Mouse (Mus musculus) Patski (cell line): Measurements from ENCODE around the gene Zfp287. TPM values are rescaled to one million over a fixed set of nuclear protein-coding genes. Genes with fewer than 3 reads are reported as not detected.

Experiments
- ATAC-seq: fragments of 100-300 bp; one replicate; pipeline ENCODE4 v1.8.0; 2021
- CTCF ChIA-PET: fragments of 350-600 bp; sonication (Branson Sonifier 250); formaldehyde crosslinking; loops from one replicate; lab custom pipeline; 2022; ENCODE audit warnings: inconsistent platforms; lab: Charles Lee
- POLR2A ChIA-PET: fragments of 350-600 bp; sonication (Branson Sonifier 250); formaldehyde crosslinking; loops from one replicate; lab custom pipeline; 2022; ENCODE audit warnings: antibody characterized with exemption, inconsistent platforms; lab: Charles Lee
- DNase-seq: peaks from one replicate; pipeline ENCODE4 v3.0.0-alpha.2; 2011; ENCODE audit warnings: low read depth, low spot score
- H3K27me3 ChIP-seq: fragments of 371-371 bp; one replicate; pipeline ENCODE4 v1.5.1; 2021
- CTCF ChIP-seq: fragments of 100-300 bp; IDR thresholded peaks from one replicate; pipeline ENCODE4 v1.5.1; 2021
- in situ Hi-C: fragments of 300-500 bp; cut with MboI; formaldehyde crosslinking; loops from 3 replicates; pipeline ENCODE4 v1.11.1; 2018; ENCODE audit warnings: low pct_unique_long_range_greater_than_20kb, mixed read lengths
- polyA plus RNA-seq: library from polyadenylated mRNA; unstranded; gene quantifications from one replicate; pipeline ENCODE4 v1.2.3, GENCODE M21; 2021

Zfp287 gene
- polyA plus RNA-seq, 1 experiment from 2014 or later, result 5.5 TPM

GRCm38 (mm10) chr11:62706141-62706540 is 25.6 kb downstream of the Zfp287 start:
- ChIA-PET CTCF (interaction anchor here (1.1 to 1.5 kb wide), 2 partner anchors 10 to 13 kb away, joined by 3 to 4 read pairs; no protein-coding TSS in a partner anchor), POLR2A (no interaction called here)
- in situ Hi-C loops, result no loop called here

GRCm38 (mm10) chr11:62701218-62701617 is 30.5 kb downstream of the Zfp287 start:
- no peaks in the 10 kb centered on the region for H3K27me3 ChIP-seq
- POLR2A ChIA-PET, result no interaction called here
- DNase-seq, result no peak
- in situ Hi-C loops, result no loop called here
- TF ChIP-seq CTCF, result no peak
- CTCF ChIA-PET, result interaction anchor here (1.5 to 1.9 kb wide), 2 partner anchors 8 to 87 kb away, joined by 5 to 6 read pairs; no protein-coding TSS in a partner anchor
- no peak for ATAC-seq

More at GRCm38 (mm10) chr11:62706141-62706540, 25.6 kb downstream of the Zfp287 start:
- ATAC-seq (no peak), DNase-seq (no peak)
- TF ChIP-seq CTCF, result no peak
- no peaks in the 10 kb centered on the region for H3K27me3 ChIP-seq

GRCm38 (mm10) chr11:62699749-62700148 is 32.0 kb downstream of the Zfp287 start:
- no peaks in the 10 kb centered on the region for H3K27me3 ChIP-seq
- no peak for ATAC-seq
- in situ Hi-C loops, result no loop called here
- no peak for DNase-seq
- TF ChIP-seq CTCF, result no peak
- ChIA-PET CTCF (no interaction called here), POLR2A (no interaction called here)

- DNase-seq (no peak), ATAC-seq (no peak)
- in situ Hi-C loops, result no loop called here
- no peaks in the 10 kb centered on the region for H3K27me3 ChIP-seq
- ChIA-PET POLR2A (no interaction called here), CTCF (no interaction called here)
- TF ChIP-seq CTCF, result peak; percentile 40
Measured at GRCm38 (mm10) chr11:62695126-62695525, 36.6 kb downstream of the Zfp287 start.

GRCm38 (mm10) chr11:62693299-62694184 is 38.2 kb downstream of the Zfp287 start:
- ChIA-PET CTCF (interaction anchor here (0.6 to 1.4 kb wide), 11 partner anchors 8 to 90 kb away, joined by 3 to 7 read pairs (median 4); partner anchors contain the start of gene Zfp287), POLR2A (no interaction called here)
- in situ Hi-C loops, result no loop called here
- peak; percentile 79 for TF ChIP-seq CTCF
- H3K27me3 ChIP-seq, result peaks cover under 1% of the 10 kb centered on the region
- DNase-seq (no peak), ATAC-seq (peak; percentile 71)

GRCm38 (mm10) chr11:62691592-62691991 is 40.1 kb downstream of the Zfp287 start:
- no peak for DNase-seq
- TF ChIP-seq CTCF, result no peak
- H3K27me3 ChIP-seq, result peaks cover 7% of the 10 kb centered on the region
- ChIA-PET CTCF (no interaction called here), POLR2A (no interaction called here)
- in situ Hi-C loops, result no loop called here
- ATAC-seq, result no peak

GRCm38 (mm10) chr11:62679954-62680353 is 51.8 kb downstream of the Zfp287 start:
- POLR2A ChIA-PET, result no interaction called here
- no peak for TF ChIP-seq CTCF
- H3K27me3 ChIP-seq, result no peaks in the 10 kb centered on the region
- no peak for ATAC-seq
- CTCF ChIA-PET, result interaction anchor here (0.7 kb wide), 1 partner anchor 1581 kb away, joined by 3 read pairs; no protein-coding TSS in a partner anchor
- DNase-seq, result no peak
- in situ Hi-C loops, result loop anchor here (5.0 kb wide), 1 partner anchor 68 kb away; no protein-coding TSS in a partner anchor

GRCm38 (mm10) chr11:62678778-62679354 is 52.8 kb downstream of the Zfp287 start:
- in situ Hi-C loops, result loop anchor here (5.0 kb wide), 1 partner anchor 67 kb away; no protein-coding TSS in a partner anchor
- H3K27me3 ChIP-seq, result no peaks in the 10 kb centered on the region
- ATAC-seq (no peak), DNase-seq (no peak)
- TF ChIP-seq CTCF, result no peak
- ChIA-PET POLR2A (no interaction called here), CTCF (interaction anchor here (1.0 kb wide), 1 partner anchor 59 kb away, joined by 3 read pairs; no protein-coding TSS in a partner anchor)

- POLR2A ChIA-PET, result interaction anchor here (0.7 to 1.7 kb wide), 3 partner anchors 63 to 108 kb away, joined by 4 to 5 read pairs (median 4); no protein-coding TSS in a partner anchor
- CTCF ChIA-PET, result interaction anchor here (1.0 to 3.9 kb wide), 7 partner anchors 9 to 73 kb away, joined by 3 to 31 read pairs (median 5); no protein-coding TSS in a partner anchor
- ATAC-seq, result no peak
- in situ Hi-C loops, result loop anchor here (5.0 kb wide), 1 partner anchor 64 kb away; no protein-coding TSS in a partner anchor
- no peak for DNase-seq
- H3K27me3 ChIP-seq, result no peaks in the 10 kb centered on the region
- TF ChIP-seq CTCF, result no peak
Measured at GRCm38 (mm10) chr11:62676290-62676596, 55.5 kb downstream of the Zfp287 start.
